16 mouse cellular contexts compared by ENCODE assay signal in genomic region chr2:152344909-152345308, GRCm38 (mm10). TPM values are rescaled to one million over a fixed set of nuclear protein-coding genes. Genes with fewer than 3 reads are reported as not detected.
DNase-seq lines count a peak whose midpoint lies in the region; ATAC-seq lines count a peak whose summit lies in the region.
"Had no signal": no experiment of that assay in that cellular context is flagged by ENCODE, and none has a peak within 500 bp of the region (broad histone marks: within the 10 kb centered on the region; RNA-seq: fewer than 3 reads in every experiment).

No protein-coding gene starts in this region.

- no peak overlapping the region for H3K27ac ChIP-seq in embryonic facial prominence, embryonic 13.5 days
- H3K27ac ChIP-seq in embryonic facial prominence, embryonic 10.5 days (replicated peaks): no peak overlapping the region
- 0 out of 2 replicates have a peak overlapping the region, but pooled peaks have one; percentile 55 for H3K27ac ChIP-seq in heart, embryonic 13.5 days (replicated peaks)
- H3K27ac ChIP-seq in midbrain, embryonic 11.5 days (ENCODE audit: low read depth, low read length): no peak overlapping the region
- no peak overlapping the region for H3K27ac ChIP-seq in midbrain, embryonic 16.5 days (ENCODE audit: low read length)
- 0 out of 2 replicates have a peak overlapping the region, but pooled peaks have one; percentile 49 for H3K27ac ChIP-seq in macrophage

- no peaks in the 10 kb centered on the region for H3K79me2 ChIP-seq in macrophage (ENCODE audit: inconsistent target)

- H3K36me3 ChIP-seq in embryonic facial prominence, embryonic 13.5 days: no peaks in the 10 kb centered on the region
- no peaks in the 10 kb centered on the region for H3K36me3 ChIP-seq in embryonic facial prominence, embryonic 10.5 days (replicated peaks)
- no peaks in the 10 kb centered on the region for H3K36me3 ChIP-seq in heart, embryonic 13.5 days
- no peaks in the 10 kb centered on the region for H3K36me3 ChIP-seq in midbrain, embryonic 11.5 days (ENCODE audit: control insufficient read depth, insufficient read depth, low read length)
- H3K36me3 ChIP-seq in midbrain, embryonic 16.5 days (ENCODE audit: control insufficient read depth, insufficient read depth, low read length): no peaks in the 10 kb centered on the region
- H3K36me3 ChIP-seq in macrophage (ENCODE audit: inconsistent target): no peaks in the 10 kb centered on the region

- no peak for DNase-seq in embryonic facial prominence, embryonic 10.5 days (ENCODE audit: low spot score)
- DNase-seq in heart, postnatal 4 days: no peak
- peak; percentile 84 for DNase-seq in midbrain, embryonic 11.5 days (ENCODE audit: low spot score, missing footprints)
- DNase-seq in adrenal gland, postnatal 36 days: no peak
- DNase-seq: cerebellum, adult 8-10 months; layer of hippocampus, postnatal 36 days; midbrain, embryonic 14.5 days; right cerebral cortex, postnatal 4 days had no signal

- H3K4me1 ChIP-seq in embryonic facial prominence, embryonic 13.5 days: peaks cover 12% of the 10 kb centered on the region
- H3K4me1 ChIP-seq in embryonic facial prominence, embryonic 10.5 days: peaks cover 23% of the 10 kb centered on the region
- H3K4me1 ChIP-seq in heart, embryonic 13.5 days: peaks cover 44% of the 10 kb centered on the region
- H3K4me1 ChIP-seq in midbrain, embryonic 11.5 days (ENCODE audit: control insufficient read depth, insufficient read depth, low read length): peaks cover 4% of the 10 kb centered on the region
- H3K4me1 ChIP-seq in midbrain, embryonic 16.5 days (ENCODE audit: control insufficient read depth, insufficient read depth, low read length): no peaks in the 10 kb centered on the region

- H3K27me3 ChIP-seq in embryonic facial prominence, embryonic 13.5 days: peaks cover 31% of the 10 kb centered on the region
- H3K27me3 ChIP-seq in embryonic facial prominence, embryonic 10.5 days (replicated peaks; ENCODE audit: low read depth, poor library complexity, severe bottlenecking): peaks cover 33% of the 10 kb centered on the region
- H3K27me3 ChIP-seq in heart, embryonic 13.5 days (replicated peaks): no peaks in the 10 kb centered on the region
- peaks cover 5% of the 10 kb centered on the region; the same call in 1 of the 2 replicates for H3K27me3 ChIP-seq in midbrain, embryonic 11.5 days (ENCODE audit: control insufficient read depth, insufficient read depth, low read length)
- H3K27me3 ChIP-seq in midbrain, embryonic 16.5 days (ENCODE audit: control insufficient read depth, insufficient read depth, low read depth, low read length): no peaks in the 10 kb centered on the region

- H3K9ac ChIP-seq in embryonic facial prominence, embryonic 13.5 days: no peak overlapping the region
- peak overlapping the region; percentile 77; the same call in 1 of the 2 replicates for H3K9ac ChIP-seq in heart, embryonic 13.5 days
- no peak overlapping the region for H3K9ac ChIP-seq in midbrain, embryonic 11.5 days (ENCODE audit: low read length)
- no peak overlapping the region for H3K9ac ChIP-seq in midbrain, embryonic 16.5 days (ENCODE audit: low read depth, low read length)

- WGBS in embryonic facial prominence, embryonic 13.5 days: 62% methylated on average over 5 of the region's 5 CpGs
- 65% methylated on average over 5 of the region's 5 CpGs for WGBS in embryonic facial prominence, embryonic 10.5 days
- WGBS in heart, embryonic 13.5 days: 62% methylated on average over 5 of the region's 5 CpGs
- 67% methylated on average over 5 of the region's 5 CpGs for WGBS in midbrain, embryonic 11.5 days
- WGBS in midbrain, embryonic 16.5 days: 64% methylated on average over 5 of the region's 5 CpGs
- WGBS in macrophage (ENCODE audit: missing documents): 90% methylated on average over 5 of the region's 5 CpGs

- ATAC-seq in embryonic facial prominence, embryonic 13.5 days (ENCODE audit: insufficient number of reproducible peaks, insufficient read depth, low FRiP score, low TSS enrichment, low read depth): no peak
- no peak for ATAC-seq in heart, embryonic 13.5 days (ENCODE audit: extremely low read depth, insufficient number of reproducible peaks, low FRiP score, low TSS enrichment)
- ATAC-seq in midbrain, embryonic 11.5 days (ENCODE audit: low FRiP score): no peak
- ATAC-seq in midbrain, embryonic 16.5 days: no peak

- no peak overlapping the region for H3K4me3 ChIP-seq in embryonic facial prominence, embryonic 13.5 days
- H3K4me3 ChIP-seq in embryonic facial prominence, embryonic 10.5 days: no peak overlapping the region
- no peak overlapping the region for H3K4me3 ChIP-seq in heart, embryonic 13.5 days
- H3K4me3 ChIP-seq in midbrain, embryonic 11.5 days (ENCODE audit: low read depth, low read length): no peak overlapping the region
- no peak overlapping the region for H3K4me3 ChIP-seq in midbrain, embryonic 16.5 days (ENCODE audit: low read depth, low read length)
- H3K4me3 ChIP-seq in macrophage (ENCODE audit: inconsistent target): no peak overlapping the region

- H3K4me2 ChIP-seq in embryonic facial prominence, embryonic 13.5 days: peak overlapping the region; percentile 95; the same call in 1 of the 2 replicates
- peak overlapping the region; percentile 81 for H3K4me2 ChIP-seq in heart, embryonic 13.5 days
- H3K4me2 ChIP-seq in midbrain, embryonic 11.5 days: no peak overlapping the region; the same call in 1 of the 2 replicates
- H3K4me2 ChIP-seq in midbrain, embryonic 16.5 days (ENCODE audit: low read length): no peak overlapping the region

- H3K9me3 ChIP-seq in embryonic facial prominence, embryonic 13.5 days: no peaks in the 10 kb centered on the region
- no peaks in the 10 kb centered on the region for H3K9me3 ChIP-seq in embryonic facial prominence, embryonic 10.5 days
- H3K9me3 ChIP-seq in heart, embryonic 13.5 days: no peaks in the 10 kb centered on the region
- no peaks in the 10 kb centered on the region for H3K9me3 ChIP-seq in midbrain, embryonic 11.5 days (ENCODE audit: control insufficient read depth, low read length)
- H3K9me3 ChIP-seq in midbrain, embryonic 16.5 days (replicated peaks; ENCODE audit: control insufficient read depth, low read length, poor library complexity, severe bottlenecking): no peaks in the 10 kb centered on the region

RNA-seq across cellular contexts. Expression of gene Trib3, which starts 1.1 kb away (rescaled TPM):
- polyA plus RNA-seq in embryonic facial prominence, embryonic 13.5 days (2015; fragmentation: Nextera tagmentation; extraction: Ambion mirVana): 2.8 and 2.9 TPM in 2 replicates
- 2.5 and 3.0 TPM in 2 replicates for polyA plus RNA-seq in embryonic facial prominence, embryonic 10.5 days (2016; fragmentation: Nextera tagmentation; extraction: Ambion mirVana)
- 4.5 and 6.5 TPM in 2 replicates for polyA plus RNA-seq in heart, embryonic 13.5 days (2015; fragmentation: Nextera tagmentation; extraction: Ambion mirVana)
- 1 to 10 TPM; 2.9 TPM for total RNA-seq in heart, postnatal 4 days (2021)
- polyA plus RNA-seq in midbrain, embryonic 11.5 days (2014; fragmentation: Nextera tagmentation; extraction: Ambion mirVana): 1.1 and 1.2 TPM in 2 replicates
- 1.9 and 2.4 TPM in 2 replicates for polyA plus RNA-seq in midbrain, embryonic 16.5 days (2015; fragmentation: Nextera tagmentation; extraction: Ambion mirVana)
- total RNA-seq in macrophage (2018; cell fraction: chromatin; rRNA removed): 10 to 100 TPM in 12 of 26 experiments, 1 to 10 TPM in 9, under 1 TPM in 5; 0.34 to 35.3 (median 3.5) TPM
- 10 to 100 TPM in 13 of 26 experiments, 1 to 10 TPM in 13; 1.1 to 47.3 (median 6.8) TPM for total RNA-seq in macrophage (2018; cell fraction: cytosol; rRNA removed)
- total RNA-seq in macrophage (2018; cell fraction: nucleus; rRNA removed): 10 to 100 TPM in 13 of 26 experiments, 1 to 10 TPM in 11, under 1 TPM in 2; 0.85 to 61.4 (median 9.8) TPM
- polyA plus RNA-seq in macrophage (2018): 0.29 to 1.5 TPM (median 0.45 TPM) in 3 replicates
- 10 to 100 TPM in 1 of 2 experiments, 1 to 10 TPM in 1; 4.6 to 19.9 TPM for total RNA-seq in adrenal gland, postnatal 36 days (2021)
- total RNA-seq: megakaryocyte progenitor cell, adult 5-6 weeks had no signal

RNA-seq across cellular contexts. Expression of gene Rbck1, which starts 12.5 kb away (rescaled TPM):
- polyA plus RNA-seq in embryonic facial prominence, embryonic 13.5 days (2015; fragmentation: Nextera tagmentation; extraction: Ambion mirVana): 83.9 and 95.9 TPM in 2 replicates
- polyA plus RNA-seq in embryonic facial prominence, embryonic 10.5 days (2016; fragmentation: Nextera tagmentation; extraction: Ambion mirVana): 96.2 and 98.1 TPM in 2 replicates
- 60.7 and 66.3 TPM in 2 replicates for polyA plus RNA-seq in heart, embryonic 13.5 days (2015; fragmentation: Nextera tagmentation; extraction: Ambion mirVana)
- total RNA-seq in heart, postnatal 4 days (2021): 10 to 100 TPM; 70.5 to 75.6 TPM
- 62.0 and 70.1 TPM in 2 replicates for polyA plus RNA-seq in midbrain, embryonic 11.5 days (2014; fragmentation: Nextera tagmentation; extraction: Ambion mirVana)
- 101 and 104 TPM in 2 replicates for polyA plus RNA-seq in midbrain, embryonic 16.5 days (2015; fragmentation: Nextera tagmentation; extraction: Ambion mirVana)
- 100 to 1,000 TPM in 21 of 26 experiments, 10 to 100 TPM in 5; 64.7 to 291 (median 163) TPM for total RNA-seq in macrophage (2018; cell fraction: chromatin; rRNA removed)
- total RNA-seq in macrophage (2018; cell fraction: cytosol; rRNA removed): 10 to 100 TPM; 36.8 to 73.4 (median 51.9) TPM
- total RNA-seq in macrophage (2018; cell fraction: nucleus; rRNA removed): 100 to 1,000 TPM in 18 of 26 experiments, 10 to 100 TPM in 8; 45.1 to 171 (median 124) TPM
- polyA plus RNA-seq in macrophage (2018): 29.7 to 57.1 TPM (median 51.6 TPM) in 3 replicates
- 10 to 100 TPM; 85.1 to 94.5 TPM for total RNA-seq in adrenal gland, postnatal 36 days (2021)

RNA-seq across cellular contexts. Expression of gene Nrsn2, which starts 31.5 kb away (rescaled TPM):
- polyA plus RNA-seq in embryonic facial prominence, embryonic 13.5 days (2015; fragmentation: Nextera tagmentation; extraction: Ambion mirVana): 2.1 and 2.3 TPM in 2 replicates
- 0.87 and 2.5 TPM in 2 replicates for polyA plus RNA-seq in embryonic facial prominence, embryonic 10.5 days (2016; fragmentation: Nextera tagmentation; extraction: Ambion mirVana)
- 2.5 and 3.7 TPM in 2 replicates for polyA plus RNA-seq in heart, embryonic 13.5 days (2015; fragmentation: Nextera tagmentation; extraction: Ambion mirVana)
- total RNA-seq in heart, postnatal 4 days (2021): not detected
- polyA plus RNA-seq in midbrain, embryonic 11.5 days (2014; fragmentation: Nextera tagmentation; extraction: Ambion mirVana): 5.3 and 6.2 TPM in 2 replicates
- polyA plus RNA-seq in midbrain, embryonic 16.5 days (2015; fragmentation: Nextera tagmentation; extraction: Ambion mirVana): 50.8 and 64.8 TPM in 2 replicates
- not detected for total RNA-seq in macrophage (2018; cell fraction: chromatin; rRNA removed)
- total RNA-seq in macrophage (2018; cell fraction: cytosol; rRNA removed): not detected
- not detected for total RNA-seq in macrophage (2018; cell fraction: nucleus; rRNA removed)
- not detected in 3 replicates for polyA plus RNA-seq in macrophage (2018)
- total RNA-seq in adrenal gland, postnatal 36 days (2021): 1 to 10 TPM; 2.3 to 2.5 TPM
- total RNA-seq: gastrocnemius, adult 18-20 months; heart, postnatal 14 days; megakaryocyte progenitor cell, adult 5-6 weeks had no signal
- polyA plus RNA-seq: urinary bladder, adult 2 months had no signal

RNA-seq across cellular contexts. Expression of gene Tbc1d20, which starts 51.3 kb away (rescaled TPM):
- 45.5 and 45.9 TPM in 2 replicates for polyA plus RNA-seq in embryonic facial prominence, embryonic 13.5 days (2015; fragmentation: Nextera tagmentation; extraction: Ambion mirVana)
- polyA plus RNA-seq in embryonic facial prominence, embryonic 10.5 days (2016; fragmentation: Nextera tagmentation; extraction: Ambion mirVana): 30.8 and 32.0 TPM in 2 replicates
- polyA plus RNA-seq in heart, embryonic 13.5 days (2015; fragmentation: Nextera tagmentation; extraction: Ambion mirVana): 29.1 and 30.4 TPM in 2 replicates
- total RNA-seq in heart, postnatal 4 days (2021): 10 to 100 TPM; 54.4 to 65.8 TPM
- polyA plus RNA-seq in midbrain, embryonic 11.5 days (2014; fragmentation: Nextera tagmentation; extraction: Ambion mirVana): 24.2 and 25.0 TPM in 2 replicates
- polyA plus RNA-seq in midbrain, embryonic 16.5 days (2015; fragmentation: Nextera tagmentation; extraction: Ambion mirVana): 33.6 and 34.2 TPM in 2 replicates
- 10 to 100 TPM; 33.6 to 70.4 (median 55.6) TPM for total RNA-seq in macrophage (2018; cell fraction: chromatin; rRNA removed)
- 10 to 100 TPM; 61.6 to 91.3 (median 73.7) TPM for total RNA-seq in macrophage (2018; cell fraction: cytosol; rRNA removed)
- total RNA-seq in macrophage (2018; cell fraction: nucleus; rRNA removed): 10 to 100 TPM; 41.4 to 93.4 (median 73.9) TPM
- 59.0 to 70.5 TPM (median 69.3 TPM) in 3 replicates for polyA plus RNA-seq in macrophage (2018)
- total RNA-seq in adrenal gland, postnatal 36 days (2021): 100 to 1,000 TPM; 125 to 135 TPM

RNA-seq across cellular contexts. Expression of gene Sox12, which starts 53.0 kb away (rescaled TPM):
- 13.1 and 13.2 TPM in 2 replicates for polyA plus RNA-seq in embryonic facial prominence, embryonic 13.5 days (2015; fragmentation: Nextera tagmentation; extraction: Ambion mirVana)
- 10.6 and 11.5 TPM in 2 replicates for polyA plus RNA-seq in embryonic facial prominence, embryonic 10.5 days (2016; fragmentation: Nextera tagmentation; extraction: Ambion mirVana)
- 8.0 and 8.2 TPM in 2 replicates for polyA plus RNA-seq in heart, embryonic 13.5 days (2015; fragmentation: Nextera tagmentation; extraction: Ambion mirVana)
- 10 to 100 TPM; 42.3 to 42.6 TPM for total RNA-seq in heart, postnatal 4 days (2021)
- polyA plus RNA-seq in midbrain, embryonic 11.5 days (2014; fragmentation: Nextera tagmentation; extraction: Ambion mirVana): 16.9 and 17.8 TPM in 2 replicates
- polyA plus RNA-seq in midbrain, embryonic 16.5 days (2015; fragmentation: Nextera tagmentation; extraction: Ambion mirVana): 12.1 and 14.0 TPM in 2 replicates
- 1 to 10 TPM in 1 of 26 experiments, under 1 TPM in 2, not detected in 23; 0.08 to 1.7 (median 0.16) TPM for total RNA-seq in macrophage (2018; cell fraction: chromatin; rRNA removed)
- under 1 TPM in 12 of 26 experiments, not detected in 14; 0.03 to 0.10 (median 0.05) TPM for total RNA-seq in macrophage (2018; cell fraction: cytosol; rRNA removed)
- total RNA-seq in macrophage (2018; cell fraction: nucleus; rRNA removed): under 1 TPM in 1 of 26 experiments, not detected in 25; 0.17 TPM
- polyA plus RNA-seq in macrophage (2018): 0.11 to 0.15 TPM in 2 of 3 replicates, not detected in the other
- 10 to 100 TPM in 1 of 2 experiments, 1 to 10 TPM in 1; 8.3 to 12.9 TPM for total RNA-seq in adrenal gland, postnatal 36 days (2021)

Comparison
In these comparisons a context has a peak if more than half of its experiments do, and no peak if none do; other contexts are left out.
1. H3K27ac ChIP-seq: peak in heart, embryonic 13.5 days (single experiment) and macrophage (single experiment); none in embryonic facial prominence, embryonic 13.5 days (single experiment), embryonic facial prominence, embryonic 10.5 days (single experiment), midbrain, embryonic 11.5 days (single experiment) and midbrain, embryonic 16.5 days (single experiment).
2. H3K4me2 ChIP-seq: peak in embryonic facial prominence, embryonic 13.5 days (single experiment) and heart, embryonic 13.5 days (single experiment); none in midbrain, embryonic 11.5 days (single experiment) and midbrain, embryonic 16.5 days (single experiment).